Mouse (Mus musculus): ENCODE data around the gene Zbtb39.
"Not testable (repeated sequence)": the region's sequence is repeated elsewhere in the genome, so short reads cannot be mapped to it uniquely, and the experiment has no call there.

Gene Zbtb39

GRCm38 (mm10) chr10:127736916-127737315 is 2.4 kb upstream of the Zbtb39 start:
- DNase-seq (ENCODE audit: low spot score in 2 of 2): no peak

GRCm38 (mm10) chr10:127737552-127737951 is 1.8 kb upstream of the Zbtb39 start:
- no peak for DNase-seq (ENCODE audit: low spot score in 2 of 2)

- DNase-seq (ENCODE audit: low spot score in 2 of 2): no peak
Observed at GRCm38 (mm10) chr10:127738151-127738882, 1.0 kb upstream of the Zbtb39 start.

- DNase-seq (ENCODE audit: low spot score in 2 of 2): no peak
Observed at GRCm38 (mm10) chr10:127739661-127740161, 373 bp downstream of the Zbtb39 start.

GRCm38 (mm10) chr10:127744661-127745060 is 5.3 kb downstream of the Zbtb39 start:
- no peak for DNase-seq (ENCODE audit: low spot score in 2 of 2)

- no peak for DNase-seq (ENCODE audit: low spot score in 2 of 2)
Observed at GRCm38 (mm10) chr10:127745886-127746285, 6.5 kb downstream of the Zbtb39 start.

- DNase-seq (ENCODE audit: low spot score in 2 of 2): no peak
Observed at GRCm38 (mm10) chr10:127747254-127747653, 7.9 kb downstream of the Zbtb39 start.

- no peak for DNase-seq (ENCODE audit: low spot score in 2 of 2)
Observed at GRCm38 (mm10) chr10:127748847-127749612, 9.7 kb downstream of the Zbtb39 start.

GRCm38 (mm10) chr10:127750136-127750777 is 10.9 kb downstream of the Zbtb39 start:
- DNase-seq (ENCODE audit: low spot score in 2 of 2): no peak

- no peak for DNase-seq (ENCODE audit: low spot score in 2 of 2)
Observed at GRCm38 (mm10) chr10:127751548-127751947, 12.2 kb downstream of the Zbtb39 start, which contains the start of gene Gpr182. Gene Gpr182, minus strand, starts transcription at chr10:127751732.

GRCm38 (mm10) chr10:127754566-127755166 is 15.3 kb downstream of the Zbtb39 start:
- no peak for DNase-seq (ENCODE audit: low spot score in 2 of 2)

- DNase-seq (ENCODE audit: low spot score in 2 of 2): no peak
Observed at GRCm38 (mm10) chr10:127755246-127755645, 15.9 kb downstream of the Zbtb39 start.

- no peak for DNase-seq (ENCODE audit: low spot score in 2 of 2)
Observed at GRCm38 (mm10) chr10:127755770-127756468, 16.6 kb downstream of the Zbtb39 start.

- no peak for DNase-seq (ENCODE audit: low spot score in 2 of 2)
Observed at GRCm38 (mm10) chr10:127759181-127760110, 20.1 kb downstream of the Zbtb39 start, which contains the start of the genes Rdh1 and Rdh16f1. Gene Rdh1, plus strand, starts transcription at chr10:127759721. Gene Rdh16f1, plus strand, starts transcription at chr10:127759787.

- not testable (repeated sequence) for DNase-seq (ENCODE audit: low spot score in 2 of 2)
Observed at GRCm38 (mm10) chr10:127762926-127763325, 23.6 kb downstream of the Zbtb39 start.

- DNase-seq (ENCODE audit: low spot score in 2 of 2): no peak
Observed at GRCm38 (mm10) chr10:127763914-127764680, 24.8 kb downstream of the Zbtb39 start.

GRCm38 (mm10) chr10:127766564-127766963 is 27.2 kb downstream of the Zbtb39 start:
- DNase-seq (ENCODE audit: low spot score in 2 of 2): no peak

- DNase-seq (ENCODE audit: low spot score in 2 of 2): no peak
Observed at GRCm38 (mm10) chr10:127776011-127776410, 36.7 kb downstream of the Zbtb39 start, which contains the start of gene Rdh9. Gene Rdh9, plus strand, starts transcription at chr10:127776386.

GRCm38 (mm10) chr10:127782321-127782720 is 43.0 kb downstream of the Zbtb39 start:
- DNase-seq (ENCODE audit: low spot score in 2 of 2): not testable (repeated sequence)

Measured in frontal cortex, postnatal 25 days (tissue).